Mouse (Mus musculus): ENCODE data around the gene Gjd2. TPM values are rescaled to one million over a fixed set of nuclear protein-coding genes. Genes with fewer than 3 reads are reported as not detected.
A peak's percentile ranks its signal among the peaks of the same experiment; 100 is the strongest.

Gjd2 gene
- total RNA-seq, 2 experiments from 2014 or later, result 4.8 to 5.5 TPM

- no peak overlapping the region for H3K27ac ChIP-seq
- DNase-seq (ENCODE audit: low spot score in 2 of 2), result no peak
- no peak overlapping the region for H3K4me3 ChIP-seq
- no peak for TF ChIP-seq CTCF (conservative IDR thresholded peaks at IDR 0.05)
Observed at GRCm38 (mm10) chr2:114046151-114046664, 32.8 kb upstream of the Gjd2 start.

DNA sequence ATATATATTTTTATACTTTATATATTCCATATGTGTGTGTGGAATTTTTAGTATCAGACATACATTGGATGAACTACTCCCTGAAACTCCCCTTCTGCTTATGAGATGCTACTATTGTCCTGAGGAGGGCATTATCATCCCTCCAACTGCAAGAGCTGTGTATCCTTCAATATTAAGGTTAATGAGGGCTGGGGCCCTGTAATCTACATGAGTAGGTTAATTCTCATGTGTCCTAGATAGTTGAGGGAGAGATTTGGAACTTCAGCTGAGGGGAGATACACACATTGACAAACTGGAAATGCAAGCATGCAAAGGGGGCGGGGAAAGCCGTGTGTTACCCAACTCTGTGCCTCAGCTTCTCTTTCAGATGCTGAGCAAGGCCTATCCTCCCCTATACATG lies 24.5 kb upstream of the Gjd2 start:
- H3K4me3 ChIP-seq, result no peak overlapping the region
- DNase-seq (ENCODE audit: low spot score in 2 of 2), result no peak
- TF ChIP-seq CTCF (conservative IDR thresholded peaks at IDR 0.05), result no peak

GRCm38 (mm10) chr2:114032259-114032658 lies 18.8 kb upstream of the Gjd2 start:
- no peak overlapping the region for H3K27ac ChIP-seq
- no peak overlapping the region for H3K4me3 ChIP-seq
- DNase-seq (ENCODE audit: low spot score in 2 of 2), result peak in 1 of 2 experiments; percentile 17
- TF ChIP-seq CTCF (conservative IDR thresholded peaks at IDR 0.05), result no peak

More for the DNA sequence above, 24.5 kb upstream of the Gjd2 start:
- no peak overlapping the region for H3K27ac ChIP-seq

DNA sequence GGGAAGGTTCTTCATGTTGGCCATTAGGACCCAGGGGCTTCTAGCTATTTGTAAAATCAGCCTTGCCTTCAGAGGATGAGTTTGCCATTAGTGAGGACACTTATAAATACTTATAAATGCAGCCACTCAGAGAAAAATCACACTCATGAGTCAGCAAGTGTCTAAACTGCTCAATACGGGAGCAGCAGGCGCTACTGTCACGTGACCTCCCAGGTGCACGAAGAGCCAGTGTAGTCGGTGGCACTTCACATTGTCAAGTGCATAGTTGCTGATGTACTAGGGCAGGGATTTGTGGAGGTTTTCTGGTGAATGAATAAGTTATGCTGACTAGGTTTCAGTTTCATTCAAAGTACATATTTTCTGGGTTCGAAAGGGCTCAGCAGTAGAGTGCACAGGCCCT lies 10.0 kb upstream of the Gjd2 start:
- no peak overlapping the region for H3K4me3 ChIP-seq
- no peak for DNase-seq (ENCODE audit: low spot score in 2 of 2)
- TF ChIP-seq CTCF (conservative IDR thresholded peaks at IDR 0.05), result no peak
- no peak overlapping the region for H3K27ac ChIP-seq

DNA sequence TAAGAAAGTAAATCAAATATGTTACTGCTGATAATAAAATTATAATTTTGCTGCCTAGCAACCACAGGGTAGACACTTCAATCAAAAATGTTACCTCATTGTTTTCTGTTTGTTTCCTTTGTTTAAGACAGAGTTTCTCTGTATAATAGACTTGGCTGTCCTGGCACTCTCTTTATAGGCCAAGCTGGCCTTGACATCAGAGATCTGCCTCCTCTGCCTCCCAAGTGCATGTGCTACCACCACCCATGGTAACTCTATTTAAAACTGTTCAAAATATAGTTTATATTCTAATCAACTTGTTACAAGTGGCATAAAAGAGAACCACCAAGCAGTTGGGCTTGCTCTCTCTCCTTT lies 6.8 kb upstream of the Gjd2 start:
- Histone ChIP-seq H3K27ac (no peak overlapping the region), H3K4me3 (no peak overlapping the region)
- no peak for TF ChIP-seq CTCF (conservative IDR thresholded peaks at IDR 0.05)
- no peak for DNase-seq (ENCODE audit: low spot score in 2 of 2)

- no peak overlapping the region for H3K4me3 ChIP-seq
Observed at GRCm38 (mm10) chr2:114019474-114020209, 6.2 kb upstream of the Gjd2 start.

GRCm38 (mm10) chr2:114018136-114018535 lies 4.7 kb upstream of the Gjd2 start:
- Histone ChIP-seq H3K4me3 (no peak overlapping the region), H3K27ac (no peak overlapping the region)
- no peak for DNase-seq (ENCODE audit: low spot score in 2 of 2)
- TF ChIP-seq CTCF (conservative IDR thresholded peaks at IDR 0.05), result no peak

More at GRCm38 (mm10) chr2:114019474-114020209, 6.2 kb upstream of the Gjd2 start:
- H3K27ac ChIP-seq, result no peak overlapping the region
- no peak for TF ChIP-seq CTCF (conservative IDR thresholded peaks at IDR 0.05)
- no peak for DNase-seq (ENCODE audit: low spot score in 2 of 2)

DNA sequence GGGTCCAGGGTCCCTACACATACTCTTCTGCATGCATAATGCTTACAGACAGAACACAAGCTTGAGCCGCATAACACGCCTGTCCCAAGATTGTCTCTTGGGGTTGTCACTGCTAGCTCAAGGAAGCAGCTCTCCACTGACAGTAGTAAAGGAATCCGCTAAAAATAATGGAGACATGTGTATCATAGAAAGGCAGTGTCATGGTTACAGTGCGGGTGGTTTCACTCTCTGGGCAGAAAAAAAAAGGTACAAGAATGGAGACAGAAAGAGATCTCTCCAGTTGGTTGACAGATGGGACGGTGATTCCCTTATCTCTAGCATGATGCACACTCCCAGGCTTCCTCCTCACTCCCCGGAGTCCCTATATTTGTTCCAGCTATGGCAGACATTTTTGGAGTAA lies 1.4 kb upstream of the Gjd2 start:
- Histone ChIP-seq H3K27ac (no peak overlapping the region), H3K4me3 (no peak overlapping the region)
- DNase-seq (ENCODE audit: low spot score in 2 of 2), result no peak
- no peak for TF ChIP-seq CTCF (conservative IDR thresholded peaks at IDR 0.05)

GRCm38 (mm10) chr2:114013846-114014245 lies 427 bp upstream of the Gjd2 start:
- no peak for DNase-seq (ENCODE audit: low spot score in 2 of 2)

GRCm38 (mm10) chr2:114012749-114013211 lies 639 bp downstream of the Gjd2 start:
- DNase-seq (ENCODE audit: low spot score in 2 of 2), result no peak
- Histone ChIP-seq H3K4me3 (peak overlapping the region; percentile 55), H3K27ac (peak overlapping the region; percentile 53; the same call in 1 of the 2 replicates)
- TF ChIP-seq CTCF (conservative IDR thresholded peaks at IDR 0.05), result no peak

More at GRCm38 (mm10) chr2:114013846-114014245, 427 bp upstream of the Gjd2 start:
- Histone ChIP-seq H3K27ac (peak overlapping the region; percentile 53; the same call in 1 of the 2 replicates), H3K4me3 (peak overlapping the region; percentile 55)
- no peak for TF ChIP-seq CTCF (conservative IDR thresholded peaks at IDR 0.05)

DNA sequence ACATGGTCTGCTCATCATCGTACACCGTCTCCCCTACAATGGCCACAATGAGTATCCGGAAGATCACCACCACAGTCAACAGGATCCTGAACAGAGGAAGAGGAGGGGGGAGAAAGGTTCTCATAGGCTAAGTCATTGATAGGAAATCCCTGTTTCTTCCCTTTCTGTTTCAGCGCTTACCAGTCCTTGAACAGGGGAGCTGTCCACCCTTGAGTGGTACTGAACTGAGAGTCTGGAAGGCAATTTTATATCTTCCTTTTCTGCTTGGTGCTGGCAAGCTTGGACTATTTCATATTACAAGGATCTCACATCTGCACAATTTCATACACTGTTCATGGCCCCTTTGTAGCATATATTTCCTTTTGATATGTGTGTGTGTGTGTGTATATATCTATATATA lies 1.6 kb downstream of the Gjd2 start:
- H3K4me3 ChIP-seq, result no peak overlapping the region
- no peak for DNase-seq (ENCODE audit: low spot score in 2 of 2)
- H3K27ac ChIP-seq, result no peak overlapping the region
- TF ChIP-seq CTCF (conservative IDR thresholded peaks at IDR 0.05), result no peak

DNA sequence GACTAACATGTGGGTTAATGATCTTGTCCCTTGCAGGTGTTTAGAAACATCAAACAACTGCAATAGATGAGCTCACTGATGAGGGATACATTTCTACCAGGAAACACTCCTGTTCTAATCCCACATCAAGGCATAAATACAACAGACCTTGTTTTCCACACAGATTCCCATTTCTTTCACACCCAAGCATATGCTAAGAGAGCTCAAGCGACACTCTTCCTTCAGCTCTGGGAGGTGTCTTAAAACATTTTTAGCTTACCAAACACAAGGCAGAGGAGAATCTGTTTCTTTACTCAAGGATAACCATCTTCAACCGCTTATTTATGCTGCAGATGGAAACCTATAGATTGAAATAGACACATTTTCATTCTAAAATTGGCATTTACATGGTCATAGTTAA lies 5.1 kb downstream of the Gjd2 start:
- H3K27ac ChIP-seq, result no peak overlapping the region
- no peak for TF ChIP-seq CTCF (conservative IDR thresholded peaks at IDR 0.05)
- no peak for DNase-seq (ENCODE audit: low spot score in 2 of 2)
- no peak overlapping the region for H3K4me3 ChIP-seq

- Histone ChIP-seq H3K27ac (no peak overlapping the region), H3K4me3 (no peak overlapping the region)
- no peak for TF ChIP-seq CTCF (conservative IDR thresholded peaks at IDR 0.05)
- peak in 1 of 2 experiments; percentile 34 for DNase-seq (ENCODE audit: low spot score in 2 of 2)
Observed at GRCm38 (mm10) chr2:113997484-113997883, 15.9 kb downstream of the Gjd2 start.

DNA sequence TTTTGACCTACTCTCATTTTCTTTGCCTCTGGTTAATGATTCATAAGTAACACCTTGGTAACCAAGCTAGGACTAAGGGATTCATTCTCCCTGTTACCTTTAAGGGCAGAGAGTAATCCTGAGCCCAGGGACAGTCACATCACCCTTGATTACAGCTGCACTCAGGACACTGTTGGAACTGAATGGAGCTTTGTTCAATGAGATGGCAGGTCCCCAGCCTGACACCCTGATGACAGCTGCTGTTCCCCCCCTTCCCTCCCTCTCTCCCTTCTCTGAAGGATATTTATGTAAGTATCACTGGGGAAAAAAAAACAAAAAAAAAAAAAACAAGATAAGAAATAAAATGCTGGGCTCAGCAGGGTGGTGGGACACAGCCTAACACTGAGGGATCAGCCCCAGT lies 16.5 kb downstream of the Gjd2 start:
- Histone ChIP-seq H3K4me3 (no peak overlapping the region), H3K27ac (no peak overlapping the region)
- no peak for DNase-seq (ENCODE audit: low spot score in 2 of 2)
- no peak for TF ChIP-seq CTCF (conservative IDR thresholded peaks at IDR 0.05)
